Mouse (Mus musculus) C2C12 (cell line): ENCODE data around the gene Ovgp1.

Source experiments
- CTCF ChIP-seq: IDR thresholded peaks from one replicate; pipeline ENCODE4 v1.5.1; 2011; ENCODE audit not compliant: control insufficient read depth, insufficient read depth, insufficient read length
- FOSL1 ChIP-seq: IDR thresholded peaks from one replicate; pipeline ENCODE4 v1.8.0; 2011; ENCODE audit warnings: mild to moderate bottlenecking, low read length; ENCODE audit not compliant: poor library complexity, insufficient read depth, severe bottlenecking
- MYOD1 ChIP-seq: IDR thresholded peaks from one replicate; pipeline ENCODE4 v1.6.1; 2011; ENCODE audit warnings: low read depth; ENCODE audit not compliant: control insufficient read depth, insufficient read length
- USF1 ChIP-seq: IDR thresholded peaks from one replicate; pipeline ENCODE4 v1.6.1; 2011; ENCODE audit warnings: low read depth, mild to moderate bottlenecking, control low read depth, moderate library complexity

- no peak for TF ChIP-seq USF1
- TF ChIP-seq CTCF: no peak
- no peak for TF ChIP-seq MYOD1
- TF ChIP-seq FOSL1: no peak
Observed at GRCm38 (mm10) chr3:105928195-105928569, 45.3 kb upstream of the Ovgp1 start.
